Mouse (Mus musculus): ENCODE measurements at regions not wholly inside any gene's neighbourhood (a gene's known extent, or its start where the extent isn't known, plus 50 kb on each side); places are given as distances from the start of the nearest gene placed in this dataset.

DNA sequence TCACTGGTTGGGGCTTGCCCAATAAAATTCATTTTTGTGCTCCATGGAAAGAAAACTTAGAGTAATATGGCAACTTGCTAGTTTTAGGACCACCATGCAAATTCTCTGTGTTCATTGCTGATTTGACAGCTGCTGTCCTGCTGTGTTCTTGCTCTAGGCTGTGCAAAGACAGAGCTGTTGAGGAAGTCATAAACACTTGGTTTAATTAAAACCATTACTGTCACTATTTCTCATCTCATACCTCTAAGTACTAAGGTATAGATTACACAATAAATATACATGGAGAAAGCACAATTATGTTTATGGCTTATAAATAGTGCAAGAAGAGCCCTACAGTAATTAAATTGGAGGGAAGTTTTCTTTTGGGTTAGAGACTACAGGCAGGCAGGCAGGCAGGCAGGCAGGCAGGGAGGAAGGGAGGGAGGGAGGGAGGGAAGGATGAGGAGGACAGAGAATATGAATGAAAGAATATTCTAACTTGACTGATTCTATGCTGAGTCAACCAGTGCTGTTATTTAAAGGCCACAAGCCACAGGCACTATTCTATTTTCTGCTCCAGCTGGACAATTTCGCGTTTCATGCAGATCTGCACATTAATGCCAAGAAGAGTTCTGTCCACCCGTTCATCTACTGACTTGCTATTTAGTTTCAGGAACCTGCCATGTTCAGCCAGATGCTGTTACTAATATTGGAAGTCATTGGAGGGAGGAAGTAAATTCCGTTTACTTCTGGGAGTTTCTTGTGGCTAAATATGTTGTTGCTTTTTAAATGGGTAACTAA, 61.2 kb upstream of the Rgmb start:
- Histone ChIP-seq H3K27me3 (replicated peaks; ENCODE audit: control insufficient read depth, insufficient read depth, low read length) (no peaks in the 10 kb centered on the region), H3K9me3 (ENCODE audit: control insufficient read depth, low read length) (peaks cover 5% of the 10 kb centered on the region; the same call in 1 of the 2 replicates), H3K9ac (ENCODE audit: low read depth, low read length) (no peak overlapping the region), H3K4me1 (ENCODE audit: control insufficient read depth, insufficient read depth, low read length) (no peaks in the 10 kb centered on the region), H3K27ac (replicated peaks; ENCODE audit: low read depth, low read length) (no peak overlapping the region), H3K4me3 (ENCODE audit: low read depth, low read length) (no peak overlapping the region), H3K36me3 (ENCODE audit: control insufficient read depth, insufficient read depth, low read length) (no peaks in the 10 kb centered on the region), H3K4me2 (ENCODE audit: low read depth, low read length) (no peak overlapping the region)
- DNase-seq (ENCODE audit: low spot score) (peak; percentile 42), ATAC-seq (ENCODE audit: low read depth) (no peak)
- 53% methylated on average over 4 of the region's 4 CpGs for WGBS

DNA sequence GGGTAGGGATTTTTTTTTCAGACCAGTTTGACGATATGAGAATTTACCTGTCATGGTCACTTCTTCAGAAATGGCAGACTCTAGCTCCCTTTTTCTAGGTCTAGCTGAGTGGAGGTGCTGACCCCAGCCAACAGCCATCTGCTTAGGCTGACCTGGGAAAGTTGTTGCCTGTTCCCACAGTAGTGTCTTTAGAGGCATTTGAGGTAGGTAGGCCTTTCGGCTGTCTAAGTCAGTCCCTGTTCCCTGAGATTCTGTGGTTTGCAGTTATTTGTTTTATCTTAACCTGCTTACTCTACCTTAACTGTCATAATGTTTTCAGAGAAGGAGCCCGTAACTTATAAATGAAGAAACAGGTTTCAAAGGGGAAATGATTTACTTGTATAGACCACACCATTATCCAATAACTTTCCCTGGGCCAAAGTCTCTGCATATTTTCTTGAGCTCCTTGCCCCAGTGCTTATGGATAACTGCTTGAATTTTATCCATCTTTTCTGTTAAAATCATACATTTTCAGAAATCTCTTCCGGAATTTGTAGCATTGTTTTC, 59.8 kb upstream of the Rgmb start:
- Histone ChIP-seq H3K4me2 (ENCODE audit: low read depth, low read length) (no peak overlapping the region), H3K4me1 (ENCODE audit: control insufficient read depth, insufficient read depth, low read length) (no peaks in the 10 kb centered on the region), H3K4me3 (ENCODE audit: low read depth, low read length) (no peak overlapping the region), H3K27ac (replicated peaks; ENCODE audit: low read depth, low read length) (no peak overlapping the region), H3K27me3 (replicated peaks; ENCODE audit: control insufficient read depth, insufficient read depth, low read length) (no peaks in the 10 kb centered on the region), H3K9ac (ENCODE audit: low read depth, low read length) (no peak overlapping the region), H3K9me3 (ENCODE audit: control insufficient read depth, low read length) (peaks cover 5% of the 10 kb centered on the region; the same call in 1 of the 2 replicates), H3K36me3 (ENCODE audit: control insufficient read depth, insufficient read depth, low read length) (no peaks in the 10 kb centered on the region)
- WGBS: 87% methylated on average over 4 of the region's 4 CpGs
- DNase-seq (ENCODE audit: low spot score) (no peak), ATAC-seq (ENCODE audit: low read depth) (no peak)

DNA sequence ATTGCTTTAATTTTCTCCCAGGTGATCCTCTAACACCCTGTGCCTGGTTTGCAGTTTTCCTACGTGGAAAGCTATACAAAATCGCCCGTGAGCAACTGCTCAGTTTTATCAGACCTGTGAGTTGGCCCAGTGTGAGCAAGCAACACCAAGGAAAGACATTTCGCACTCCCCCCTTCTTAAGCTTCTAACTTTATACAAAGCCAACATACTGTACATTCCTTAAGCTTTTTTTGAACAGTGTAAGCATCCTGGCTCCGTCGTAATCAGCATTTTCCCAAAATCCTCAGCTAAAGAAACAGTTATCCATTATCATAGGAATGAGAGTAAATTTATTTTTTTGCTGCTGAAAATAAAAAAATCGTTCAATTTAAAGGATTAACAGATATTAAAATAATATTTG, 52.0 kb upstream of the Rgmb start:
- no peak overlapping the region for H3K27ac ChIP-seq (replicated peaks; ENCODE audit: low read depth, low read length)
- H3K4me3 ChIP-seq (ENCODE audit: low read depth, low read length): no peak overlapping the region
- ATAC-seq (ENCODE audit: low read depth) (no peak), DNase-seq (ENCODE audit: low spot score) (no peak)
- H3K27me3 ChIP-seq (replicated peaks; ENCODE audit: control insufficient read depth, insufficient read depth, low read length): no peaks in the 10 kb centered on the region
- H3K9me3 ChIP-seq (ENCODE audit: control insufficient read depth, low read length): no peaks in the 10 kb centered on the region
- H3K9ac ChIP-seq (ENCODE audit: low read depth, low read length): no peak overlapping the region
- no peaks in the 10 kb centered on the region for H3K4me1 ChIP-seq (ENCODE audit: control insufficient read depth, insufficient read depth, low read length)
- H3K36me3 ChIP-seq (ENCODE audit: control insufficient read depth, insufficient read depth, low read length): no peaks in the 10 kb centered on the region
- H3K4me2 ChIP-seq (ENCODE audit: low read depth, low read length): no peak overlapping the region
- WGBS: 60% methylated on average over 7 of the region's 7 CpGs

- Histone ChIP-seq H3K9ac (ENCODE audit: low read depth, low read length) (no peak overlapping the region), H3K9me3 (ENCODE audit: control insufficient read depth, low read length) (no peaks in the 10 kb centered on the region), H3K36me3 (ENCODE audit: control insufficient read depth, insufficient read depth, low read length) (no peaks in the 10 kb centered on the region), H3K4me3 (ENCODE audit: low read depth, low read length) (no peak overlapping the region), H3K4me2 (ENCODE audit: low read depth, low read length) (no peak overlapping the region), H3K4me1 (ENCODE audit: control insufficient read depth, insufficient read depth, low read length) (no peaks in the 10 kb centered on the region), H3K27me3 (replicated peaks; ENCODE audit: control insufficient read depth, insufficient read depth, low read length) (no peaks in the 10 kb centered on the region), H3K27ac (replicated peaks; ENCODE audit: low read depth, low read length) (no peak overlapping the region)
- DNase-seq (ENCODE audit: low spot score): no peak
- WGBS: 88% methylated on average over 2 of the region's 2 CpGs
- ATAC-seq (ENCODE audit: low read depth): no peak
Measured at GRCm38 (mm10) chr17:15882245-15882644, 51.4 kb upstream of the Rgmb start.

All from embryonic facial prominence, embryonic 14.5 days (tissue).